8 mouse cellular contexts compared by ENCODE assay signal in genomic region chr1:182991002-182991778, GRCm38 (mm10). TPM values are rescaled to one million over a fixed set of nuclear protein-coding genes. Genes with fewer than 3 reads are reported as not detected.
DNase-seq lines count a peak whose midpoint lies in the region; ATAC-seq lines count a peak whose summit lies in the region.

No protein-coding gene starts in this region.

- H3K27me3 ChIP-seq in neural tube, embryonic 15.5 days (replicated peaks): peaks cover 6% of the 10 kb centered on the region; the same call in 1 of the 2 replicates
- H3K27me3 ChIP-seq in intestine, embryonic 14.5 days (replicated peaks; ENCODE audit: control insufficient read depth, insufficient read depth, low read length): no peaks in the 10 kb centered on the region
- H3K27me3 ChIP-seq in midbrain, embryonic 16.5 days (ENCODE audit: control insufficient read depth, insufficient read depth, low read depth, low read length): no peaks in the 10 kb centered on the region

- intact Hi-C loops in left cerebral cortex, postnatal 25 days (cut with DNase I): no loop called here

- no peak for ATAC-seq in neural tube, embryonic 15.5 days (ENCODE audit: low FRiP score)
- 0 out of 2 replicates have a peak, but pooled peaks have one; percentile 32 for ATAC-seq in intestine, embryonic 14.5 days (replicated peaks; ENCODE audit: low FRiP score, low TSS enrichment, low read depth)
- peak; percentile 25; the same call in 1 of the 2 replicates for ATAC-seq in midbrain, embryonic 16.5 days

- H3K9ac ChIP-seq in neural tube, embryonic 15.5 days (replicated peaks): no peak overlapping the region
- no peak overlapping the region for H3K9ac ChIP-seq in intestine, embryonic 14.5 days (ENCODE audit: low read length)
- no peak overlapping the region for H3K9ac ChIP-seq in midbrain, embryonic 16.5 days (ENCODE audit: low read depth, low read length)

- no peaks in the 10 kb centered on the region for H3K4me1 ChIP-seq in neural tube, embryonic 15.5 days
- H3K4me1 ChIP-seq in intestine, embryonic 14.5 days (replicated peaks; ENCODE audit: control insufficient read depth, insufficient read depth, low read length): peaks cover 8% of the 10 kb centered on the region
- no peaks in the 10 kb centered on the region for H3K4me1 ChIP-seq in midbrain, embryonic 16.5 days (ENCODE audit: control insufficient read depth, insufficient read depth, low read length)

- H3K4me2 ChIP-seq in neural tube, embryonic 15.5 days: no peak overlapping the region
- no peak overlapping the region for H3K4me2 ChIP-seq in intestine, embryonic 14.5 days (ENCODE audit: low read length)
- H3K4me2 ChIP-seq in midbrain, embryonic 16.5 days (ENCODE audit: low read length): no peak overlapping the region

- no peak overlapping the region for H3K27ac ChIP-seq in neural tube, embryonic 15.5 days (replicated peaks)
- H3K27ac ChIP-seq in intestine, embryonic 14.5 days (ENCODE audit: low read depth): no peak overlapping the region
- H3K27ac ChIP-seq in midbrain, embryonic 16.5 days (ENCODE audit: low read length): no peak overlapping the region

- H3K4me3 ChIP-seq in neural tube, embryonic 15.5 days (replicated peaks): no peak overlapping the region
- no peak overlapping the region for H3K4me3 ChIP-seq in intestine, embryonic 14.5 days (ENCODE audit: low read depth, low read length)
- H3K4me3 ChIP-seq in midbrain, embryonic 16.5 days (ENCODE audit: low read depth, low read length): no peak overlapping the region

- WGBS in neural tube, embryonic 15.5 days: 14% methylated on average over 7 of the region's 7 CpGs
- WGBS in intestine, embryonic 14.5 days: 7% methylated on average over 7 of the region's 7 CpGs
- 17% methylated on average over 7 of the region's 7 CpGs for WGBS in midbrain, embryonic 16.5 days

- H3K9me3 ChIP-seq in neural tube, embryonic 15.5 days (replicated peaks): no peaks in the 10 kb centered on the region
- H3K9me3 ChIP-seq in intestine, embryonic 14.5 days (ENCODE audit: control insufficient read depth, low read length): no peaks in the 10 kb centered on the region
- no peaks in the 10 kb centered on the region for H3K9me3 ChIP-seq in midbrain, embryonic 16.5 days (replicated peaks; ENCODE audit: control insufficient read depth, low read length, poor library complexity, severe bottlenecking)

- peak; percentile 66 for DNase-seq in neural tube, embryonic 10.5 days (ENCODE audit: extremely low spot score, low spot score)
- DNase-seq in cerebellum, postnatal 10 days: peak; percentile 78 to 82
- DNase-seq in gastrocnemius, adult 18-20 months (ENCODE audit: low spot score): peak; percentile 61
- peak; percentile 88 for DNase-seq in intestine, embryonic 14.5 days (ENCODE audit: low spot score)
- DNase-seq in left cerebral cortex, postnatal 25 days (ENCODE audit: low spot score in 2 of 2): peak; percentile 67 to 79
- DNase-seq in spleen, postnatal 10 days (ENCODE audit: low spot score in 2 of 2): peak; percentile 35 to 66

- H3K36me3 ChIP-seq in neural tube, embryonic 15.5 days: no peaks in the 10 kb centered on the region
- no peaks in the 10 kb centered on the region for H3K36me3 ChIP-seq in intestine, embryonic 14.5 days (ENCODE audit: control insufficient read depth, insufficient read depth, low read length)
- H3K36me3 ChIP-seq in midbrain, embryonic 16.5 days (ENCODE audit: control insufficient read depth, insufficient read depth, low read length): no peaks in the 10 kb centered on the region

RNA-seq across cellular contexts. Expression of gene Tlr5, which starts 36.6 kb away (rescaled TPM):
- polyA plus RNA-seq in neural tube, embryonic 15.5 days (2015; fragmentation: Nextera tagmentation; extraction: Ambion mirVana): 0.36 and 0.61 TPM in 2 replicates
- 1 to 10 TPM in 1 of 2 experiments, under 1 TPM in 1; 0.78 to 1.0 TPM for total RNA-seq in gastrocnemius, adult 18-20 months (2021)
- 5.7 and 6.8 TPM in 2 replicates for polyA plus RNA-seq in intestine, embryonic 14.5 days (2014; fragmentation: Nextera tagmentation; extraction: Ambion mirVana)
- total RNA-seq in left cerebral cortex, postnatal 25 days (2021): under 1 TPM; 0.32 to 0.43 TPM
- 0.06 and 0.20 TPM in 2 replicates for polyA plus RNA-seq in midbrain, embryonic 16.5 days (2015; fragmentation: Nextera tagmentation; extraction: Ambion mirVana)
